22 mouse cellular contexts compared by ENCODE assay signal in the genomic region with DNA sequence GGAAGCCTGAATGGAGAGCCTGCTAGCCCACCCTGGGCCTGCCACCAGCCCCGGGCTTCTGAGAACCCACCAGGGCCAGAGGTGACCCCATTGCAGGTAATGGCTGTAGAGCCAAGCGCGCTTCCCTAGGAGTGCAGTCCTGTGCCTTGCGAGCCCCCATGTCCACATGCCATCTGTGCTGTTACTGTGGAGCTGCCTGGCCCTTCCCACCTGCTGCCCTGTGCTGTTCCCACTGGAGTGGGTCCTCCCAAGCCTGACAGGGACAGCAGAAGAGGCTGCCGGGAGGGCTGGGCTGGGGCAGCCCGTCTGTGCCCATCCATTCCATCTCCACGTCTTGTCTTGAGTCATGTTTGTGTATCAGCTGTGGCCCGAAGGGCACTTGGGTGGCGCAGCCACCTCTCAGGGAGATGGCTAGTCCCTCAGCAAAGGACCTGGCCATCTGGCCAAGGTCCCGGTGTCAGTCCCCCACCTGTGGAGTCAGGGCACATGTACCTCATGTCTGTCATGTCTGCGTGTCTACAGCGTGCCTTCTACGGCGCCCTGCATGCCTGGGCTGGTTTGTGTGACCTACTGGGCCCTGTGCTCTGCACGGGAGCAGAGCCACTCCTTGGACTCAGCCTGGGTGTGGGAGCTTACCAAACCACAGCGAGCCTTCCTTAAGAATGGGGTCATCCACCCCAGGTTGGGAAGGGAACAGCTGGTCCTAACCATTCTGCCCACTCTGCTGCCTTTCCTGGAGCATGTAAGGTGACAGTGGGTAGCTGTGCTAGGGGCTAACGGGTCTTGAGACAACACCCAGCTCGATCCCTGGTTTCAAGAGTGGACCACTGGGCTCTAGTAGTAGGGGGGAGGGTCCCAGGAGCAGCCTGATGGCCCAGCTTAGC. TPM values are rescaled to one million over a fixed set of nuclear protein-coding genes. Genes with fewer than 3 reads are reported as not detected.
A peak's percentile ranks its signal among the peaks of the same experiment; 100 is the strongest.
DNase-seq lines count a peak whose midpoint lies in the region; ATAC-seq and TF ChIP-seq lines count a peak whose summit lies in the region.
"Had no signal": no experiment of that assay in that cellular context is flagged by ENCODE, and none has a peak within 500 bp of the region (broad histone marks: within the 10 kb centered on the region; RNA-seq: fewer than 3 reads in every experiment).

No protein-coding gene starts in this region.

- TF ChIP-seq POLR2A in bone marrow, adult 2 months (IDR thresholded peaks at IDR 0.05; ENCODE audit: borderline replicate concordance, control insufficient read depth, low read depth, low read length) = 0 out of 2 replicates have a peak, but pooled peaks have one; percentile 13
- no peak for TF ChIP-seq POLR2A in cerebellum, adult 2 months (IDR thresholded peaks at IDR 0.05; ENCODE audit: borderline replicate concordance, insufficient read depth, low read length)

- H3K27ac ChIP-seq in hindbrain, embryonic 10.5 days = peak overlapping the region; percentile 53
- H3K27ac ChIP-seq in hindbrain, embryonic 14.5 days = no peak overlapping the region
- no peak overlapping the region for H3K27ac ChIP-seq in bone marrow, adult 2 months (ENCODE audit: control insufficient read depth, insufficient read depth, low read depth, low read length, poor library complexity)
- no peak overlapping the region; the same call in 1 of the 2 replicates for H3K27ac ChIP-seq in cerebellum, adult 2 months (ENCODE audit: insufficient read depth, low read length)
- H3K27ac ChIP-seq: embryonic facial prominence, embryonic 10.5 days; heart, adult 2 months; heart, embryonic 13.5 days; hindbrain, embryonic 12.5 days; midbrain, embryonic 10.5 days; neural tube, embryonic 15.5 days; stomach, postnatal 0 days had no signal

- H3K4me2 ChIP-seq in hindbrain, embryonic 14.5 days (replicated peaks) = no peak overlapping the region
- H3K4me2 ChIP-seq: heart, embryonic 13.5 days; hindbrain, embryonic 12.5 days; liver, embryonic 11.5 days; neural tube, embryonic 15.5 days had no signal

- TF ChIP-seq CTCF in bone marrow, adult 2 months (IDR thresholded peaks at IDR 0.05; ENCODE audit: control insufficient read depth, insufficient read depth, low read length) = no peak
- TF ChIP-seq CTCF in cerebellum, adult 2 months (IDR thresholded peaks at IDR 0.05; ENCODE audit: borderline replicate concordance, insufficient read depth, low read depth, low read length) = no peak

- 0 out of 2 replicates have a peak, but pooled peaks cover 5% of the 10 kb centered on the region for H3K4me1 ChIP-seq in hindbrain, embryonic 10.5 days (replicated peaks)
- H3K4me1 ChIP-seq in hindbrain, embryonic 14.5 days (replicated peaks; ENCODE audit: control insufficient read depth, insufficient read depth, low read length) = no peaks in the 10 kb centered on the region
- no peaks in the 10 kb centered on the region; the same call in 1 of the 2 replicates for H3K4me1 ChIP-seq in bone marrow, adult 2 months (ENCODE audit: control insufficient read depth, insufficient read depth, low read length)
- peaks cover 66% of the 10 kb centered on the region for H3K4me1 ChIP-seq in cerebellum, adult 2 months (ENCODE audit: control insufficient read depth, insufficient read depth, low read length)
- H3K4me1 ChIP-seq: heart, embryonic 13.5 days; midbrain, embryonic 10.5 days had no signal

- H3K4me3 ChIP-seq in hindbrain, embryonic 10.5 days = no peak overlapping the region
- no peak overlapping the region for H3K4me3 ChIP-seq in hindbrain, embryonic 14.5 days (replicated peaks; ENCODE audit: low read length)
- no peak overlapping the region for H3K4me3 ChIP-seq in bone marrow, adult 2 months (replicated peaks; ENCODE audit: control insufficient read depth, low read depth, low read length)
- no peak overlapping the region for H3K4me3 ChIP-seq in cerebellum, adult 2 months (replicated peaks; ENCODE audit: insufficient read depth, low read depth, low read length)
- H3K4me3 ChIP-seq: embryonic facial prominence, embryonic 10.5 days; heart, adult 2 months; heart, embryonic 13.5 days; hindbrain, embryonic 12.5 days; midbrain, embryonic 10.5 days; neural tube, embryonic 15.5 days had no signal

- DNase-seq in hindbrain, embryonic 10.5 days (ENCODE audit: low spot score) = no peak
- no peak for DNase-seq in hindbrain, embryonic 14.5 days (ENCODE audit: low spot score)
- DNase-seq in cerebellum, adult 2 months = peak; percentile 63 to 64
- peak; percentile 59 to 67 for DNase-seq in cerebellum, postnatal 36 days
- no peak for DNase-seq in gastrocnemius, postnatal 25 days
- no peak for DNase-seq in ovary, postnatal 10 days (ENCODE audit: low spot score)
- DNase-seq: adrenal gland, postnatal 25 days; forebrain, postnatal 0 days; gastrocnemius, postnatal 14 days; heart, adult 2 months; heart, postnatal 14 days; kidney, adult 18-20 months; lung, adult 18-20 months; lung, postnatal 10 days had no signal

- H3K9me3 ChIP-seq in hindbrain, embryonic 10.5 days = no peaks in the 10 kb centered on the region
- no peaks in the 10 kb centered on the region for H3K9me3 ChIP-seq in hindbrain, embryonic 14.5 days (ENCODE audit: control insufficient read depth, low read length)
- H3K9me3 ChIP-seq: embryonic facial prominence, embryonic 10.5 days; heart, embryonic 13.5 days; hindbrain, embryonic 12.5 days; midbrain, embryonic 10.5 days; neural tube, embryonic 15.5 days had no signal

- 0 out of 2 replicates have a peak, but pooled peaks cover 7% of the 10 kb centered on the region for H3K36me3 ChIP-seq in hindbrain, embryonic 10.5 days
- H3K36me3 ChIP-seq in hindbrain, embryonic 14.5 days (replicated peaks; ENCODE audit: control insufficient read depth, insufficient read depth) = peaks cover 40% of the 10 kb centered on the region
- H3K36me3 ChIP-seq: midbrain, embryonic 10.5 days had no signal

- peaks cover 8% of the 10 kb centered on the region for H3K27me3 ChIP-seq in hindbrain, embryonic 10.5 days (ENCODE audit: insufficient read depth, poor library complexity, severe bottlenecking)
- no peaks in the 10 kb centered on the region for H3K27me3 ChIP-seq in hindbrain, embryonic 14.5 days (ENCODE audit: control insufficient read depth, insufficient read depth, low read length)
- no peaks in the 10 kb centered on the region for H3K27me3 ChIP-seq in cerebellum, adult 2 months (ENCODE audit: control insufficient read depth, insufficient read depth, low read length)
- H3K27me3 ChIP-seq: hindbrain, embryonic 12.5 days; neural tube, embryonic 15.5 days had no signal

- ATAC-seq in hindbrain, embryonic 14.5 days (ENCODE audit: low FRiP score) = no peak
- ATAC-seq: forebrain, postnatal 0 days had no signal

- no peak overlapping the region for H3K9ac ChIP-seq in hindbrain, embryonic 14.5 days
- H3K9ac ChIP-seq: forebrain, postnatal 0 days; heart, embryonic 13.5 days; hindbrain, embryonic 12.5 days; neural tube, embryonic 15.5 days had no signal

- 91% methylated on average over 18 of the region's 18 CpGs for WGBS in hindbrain, embryonic 10.5 days
- 88% methylated on average over 18 of the region's 18 CpGs for WGBS in hindbrain, embryonic 14.5 days
- WGBS in bone marrow, adult 2 months = 86% methylated on average over 18 of the region's 18 CpGs
- WGBS in cerebellum, adult 2 months = 22% methylated on average over 18 of the region's 18 CpGs

RNA-seq across cellular contexts. Expression of a gene that starts 41.3 kb away (rescaled TPM):
- polyA plus RNA-seq in hindbrain, embryonic 10.5 days (2016; fragmentation: Nextera tagmentation; extraction: Ambion mirVana) = 1.6 and 3.2 TPM in 2 replicates
- polyA plus RNA-seq in hindbrain, embryonic 14.5 days (2014; fragmentation: Nextera tagmentation; extraction: Ambion mirVana) = 45.3 and 49.1 TPM in 2 replicates
- polyA plus RNA-seq in bone marrow, adult 2 months (2011; ENCODE audit: insufficient read depth, insufficient read length, low replicate concordance, missing spikeins) = 8.4 and 15.7 TPM in 2 replicates
- 296 and 298 TPM in 2 replicates for polyA plus RNA-seq in cerebellum, adult 2 months (2012; rRNA removed)
- 1 to 10 TPM; 4.8 to 4.9 TPM for total RNA-seq in gastrocnemius, postnatal 25 days (2021)

Comparison
In these comparisons a context has a peak if more than half of its experiments do, and no peak if none do; other contexts are left out.
1. DNase-seq: peak in cerebellum, adult 2 months (2 of 2) and cerebellum, postnatal 36 days (2 of 2); none in hindbrain, embryonic 10.5 days (single experiment), hindbrain, embryonic 14.5 days (single experiment), gastrocnemius, postnatal 25 days (single experiment) and ovary, postnatal 10 days (single experiment).